Mouse (Mus musculus): ENCODE data around the gene Crip2. TPM values are rescaled to one million over a fixed set of nuclear protein-coding genes. Genes with fewer than 3 reads are reported as not detected.

The Crip2 gene
- polyA plus RNA-seq, 1 experiment from 2014 or later: 91.8 TPM

- H3K27me3 ChIP-seq (replicated peaks; ENCODE audit: low read depth, poor library complexity, severe bottlenecking): no peaks in the 10 kb centered on the region
- DNase-seq (ENCODE audit: low spot score): no peak
- H3K4me1 ChIP-seq: peaks cover 11% of the 10 kb centered on the region
- H3K9me3 ChIP-seq: no peaks in the 10 kb centered on the region
- H3K4me3 ChIP-seq: no peak overlapping the region
- no peak overlapping the region for H3K27ac ChIP-seq (replicated peaks)
- WGBS: 92% methylated on average over 5 of the region's 5 CpGs
- peaks cover 100% of the 10 kb centered on the region for H3K36me3 ChIP-seq (replicated peaks)
Observed at GRCm38 (mm10) chr12:113133861-113134403, 6.1 kb upstream of the Crip2 start.

GRCm38 (mm10) chr12:113134502-113134901 is 5.5 kb upstream of the Crip2 start:
- H3K36me3 ChIP-seq (replicated peaks): peaks cover 96% of the 10 kb centered on the region
- H3K9me3 ChIP-seq: no peaks in the 10 kb centered on the region
- WGBS: 94% methylated on average over 4 of the region's 4 CpGs
- peaks cover 16% of the 10 kb centered on the region for H3K4me1 ChIP-seq
- H3K27ac ChIP-seq (replicated peaks): no peak overlapping the region
- no peak for DNase-seq (ENCODE audit: low spot score)
- no peak overlapping the region for H3K4me3 ChIP-seq
- no peaks in the 10 kb centered on the region for H3K27me3 ChIP-seq (replicated peaks; ENCODE audit: low read depth, poor library complexity, severe bottlenecking)

- whole genome bisulfite sequencing: 91% methylated on average over 7 of the region's 7 CpGs
- H3K4me3 ChIP-seq: no peak overlapping the region
- peaks cover 87% of the 10 kb centered on the region for H3K36me3 ChIP-seq (replicated peaks)
Observed at GRCm38 (mm10) chr12:113135401-113135800, 4.6 kb upstream of the Crip2 start.

GRCm38 (mm10) chr12:113136492-113137020 is 3.5 kb upstream of the Crip2 start:
- DNase-seq (ENCODE audit: low spot score): no peak
- Histone ChIP-seq H3K27me3 (replicated peaks; ENCODE audit: low read depth, poor library complexity, severe bottlenecking) (peaks cover 13% of the 10 kb centered on the region), H3K9me3 (no peaks in the 10 kb centered on the region), H3K27ac (replicated peaks) (no peak overlapping the region), H3K4me3 (no peak overlapping the region), H3K36me3 (replicated peaks) (peaks cover 76% of the 10 kb centered on the region), H3K4me1 (peaks cover 37% of the 10 kb centered on the region)
- 89% methylated on average over 17 of the region's 17 CpGs for WGBS

More at GRCm38 (mm10) chr12:113135401-113135800, 4.6 kb upstream of the Crip2 start:
- peaks cover 2% of the 10 kb centered on the region; the same call in 1 of the 2 replicates for H3K27me3 ChIP-seq (replicated peaks; ENCODE audit: low read depth, poor library complexity, severe bottlenecking)
- no peak overlapping the region for H3K27ac ChIP-seq (replicated peaks)
- H3K4me1 ChIP-seq: peaks cover 25% of the 10 kb centered on the region
- H3K9me3 ChIP-seq: no peaks in the 10 kb centered on the region
- DNase-seq (ENCODE audit: low spot score): no peak

GRCm38 (mm10) chr12:113137260-113138213 is 2.5 kb upstream of the Crip2 start:
- no peak overlapping the region for H3K4me3 ChIP-seq
- H3K27me3 ChIP-seq (replicated peaks; ENCODE audit: low read depth, poor library complexity, severe bottlenecking): peaks cover 23% of the 10 kb centered on the region
- no peak overlapping the region for H3K27ac ChIP-seq (replicated peaks)
- WGBS: 90% methylated on average over 18 of the region's 18 CpGs
- H3K4me1 ChIP-seq: peaks cover 47% of the 10 kb centered on the region
- DNase-seq (ENCODE audit: low spot score): no peak
- H3K9me3 ChIP-seq: no peaks in the 10 kb centered on the region
- H3K36me3 ChIP-seq (replicated peaks): peaks cover 66% of the 10 kb centered on the region

- H3K9me3 ChIP-seq: no peaks in the 10 kb centered on the region
- H3K27me3 ChIP-seq (replicated peaks; ENCODE audit: low read depth, poor library complexity, severe bottlenecking): peaks cover 31% of the 10 kb centered on the region
- 77% methylated on average over 6 of the region's 6 CpGs for WGBS
- H3K36me3 ChIP-seq (replicated peaks): peaks cover 59% of the 10 kb centered on the region
- H3K4me3 ChIP-seq: no peak overlapping the region
- no peak overlapping the region for H3K27ac ChIP-seq (replicated peaks)
- no peak for DNase-seq (ENCODE audit: low spot score)
- H3K4me1 ChIP-seq: peaks cover 54% of the 10 kb centered on the region
Observed at GRCm38 (mm10) chr12:113138291-113138690, 1.7 kb upstream of the Crip2 start.

GRCm38 (mm10) chr12:113138901-113139864 is 853 bp upstream of the Crip2 start:
- H3K4me3 ChIP-seq: peak overlapping the region; percentile 60
- DNase-seq (ENCODE audit: low spot score): peak; percentile 17
- no peaks in the 10 kb centered on the region for H3K9me3 ChIP-seq
- H3K4me1 ChIP-seq: peaks cover 59% of the 10 kb centered on the region
- H3K27ac ChIP-seq (replicated peaks): peak overlapping the region; percentile 86
- H3K27me3 ChIP-seq (replicated peaks; ENCODE audit: low read depth, poor library complexity, severe bottlenecking): peaks cover 38% of the 10 kb centered on the region
- WGBS: 46% methylated on average over 11 of the region's 11 CpGs
- peaks cover 58% of the 10 kb centered on the region for H3K36me3 ChIP-seq (replicated peaks)

GRCm38 (mm10) chr12:113140616-113141411 is 778 bp downstream of the Crip2 start:
- no peak for DNase-seq (ENCODE audit: low spot score)
- H3K27me3 ChIP-seq (replicated peaks; ENCODE audit: low read depth, poor library complexity, severe bottlenecking): peaks cover 46% of the 10 kb centered on the region
- peaks cover 52% of the 10 kb centered on the region for H3K36me3 ChIP-seq (replicated peaks)
- H3K4me1 ChIP-seq: peaks cover 59% of the 10 kb centered on the region
- H3K27ac ChIP-seq (replicated peaks): peak overlapping the region; percentile 86
- peak overlapping the region; percentile 60 for H3K4me3 ChIP-seq
- WGBS: 4% methylated on average over 49 of the region's 49 CpGs
- no peaks in the 10 kb centered on the region for H3K9me3 ChIP-seq

- peak overlapping the region; percentile 60 for H3K4me3 ChIP-seq
- peaks cover 66% of the 10 kb centered on the region for H3K4me1 ChIP-seq
- WGBS: 43% methylated on average over 8 of the region's 8 CpGs
- no peak for DNase-seq (ENCODE audit: low spot score)
- peak overlapping the region; percentile 86 for H3K27ac ChIP-seq (replicated peaks)
- H3K36me3 ChIP-seq (replicated peaks): peaks cover 45% of the 10 kb centered on the region
- H3K9me3 ChIP-seq: no peaks in the 10 kb centered on the region
- H3K27me3 ChIP-seq (replicated peaks; ENCODE audit: low read depth, poor library complexity, severe bottlenecking): peaks cover 54% of the 10 kb centered on the region
Observed at GRCm38 (mm10) chr12:113141531-113141973, 1.5 kb downstream of the Crip2 start.

GRCm38 (mm10) chr12:113142021-113142975 is 2.3 kb downstream of the Crip2 start:
- peak overlapping the region; percentile 60 for H3K4me3 ChIP-seq
- peaks cover 38% of the 10 kb centered on the region for H3K36me3 ChIP-seq (replicated peaks)
- H3K4me1 ChIP-seq: peaks cover 74% of the 10 kb centered on the region
- DNase-seq (ENCODE audit: low spot score): peak; percentile 67
- 22% methylated on average over 15 of the region's 15 CpGs for WGBS
- peak overlapping the region; percentile 86 for H3K27ac ChIP-seq (replicated peaks)
- no peaks in the 10 kb centered on the region for H3K9me3 ChIP-seq
- peaks cover 61% of the 10 kb centered on the region for H3K27me3 ChIP-seq (replicated peaks; ENCODE audit: low read depth, poor library complexity, severe bottlenecking)

All from embryonic facial prominence, embryonic 10.5 days (tissue).